Mouse (Mus musculus): Measurements from ENCODE around the gene Ank2. TPM values are rescaled to one million over a fixed set of nuclear protein-coding genes. Genes with fewer than 3 reads are reported as not detected.

The Ank2 gene
- polyA plus RNA-seq, 1 experiment: 5.7 TPM

DNA sequence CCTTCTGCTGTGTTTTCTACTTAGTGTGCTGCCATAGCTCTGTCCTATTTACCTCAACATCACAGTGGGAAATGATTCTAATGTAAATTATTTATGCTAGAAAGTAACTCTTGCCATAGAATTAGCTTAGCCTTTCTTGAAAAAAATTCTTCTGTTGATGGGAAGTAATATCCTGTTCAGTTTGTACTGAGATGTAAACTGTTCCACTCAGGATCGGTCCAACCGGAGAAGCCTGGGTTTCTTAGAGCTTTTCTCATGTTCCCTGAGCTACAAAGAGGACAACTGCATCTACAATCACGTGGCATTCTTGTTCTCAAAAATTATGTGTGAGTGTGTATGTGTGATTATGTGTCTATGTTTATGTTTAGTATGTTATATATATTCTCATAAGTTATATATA lies 30.1 kb upstream of the Ank2 start:
- Histone ChIP-seq H3K36me3 (ENCODE audit: control insufficient read depth, insufficient read depth, low read length) (no peaks in the 10 kb centered on the region), H3K4me3 (ENCODE audit: insufficient read depth, low read depth, low read length) (no peak overlapping the region), H3K4me1 (ENCODE audit: control insufficient read depth, insufficient read depth, low read length) (no peaks in the 10 kb centered on the region), H3K27ac (ENCODE audit: insufficient read depth, low read depth, low read length) (no peak overlapping the region), H3K27me3 (replicated peaks; ENCODE audit: control insufficient read depth, insufficient read depth, low read length) (no peaks in the 10 kb centered on the region)
- TF ChIP-seq POLR2A (IDR thresholded peaks at IDR 0.05; ENCODE audit: low read depth, low read length) (no peak), CTCF (conservative IDR thresholded peaks at IDR 0.05; ENCODE audit: insufficient read depth, insufficient read length, low read depth, low read length) (no peak)
- WGBS: 90% methylated on average over 3 of the region's 3 CpGs
- no peak for DNase-seq

DNA sequence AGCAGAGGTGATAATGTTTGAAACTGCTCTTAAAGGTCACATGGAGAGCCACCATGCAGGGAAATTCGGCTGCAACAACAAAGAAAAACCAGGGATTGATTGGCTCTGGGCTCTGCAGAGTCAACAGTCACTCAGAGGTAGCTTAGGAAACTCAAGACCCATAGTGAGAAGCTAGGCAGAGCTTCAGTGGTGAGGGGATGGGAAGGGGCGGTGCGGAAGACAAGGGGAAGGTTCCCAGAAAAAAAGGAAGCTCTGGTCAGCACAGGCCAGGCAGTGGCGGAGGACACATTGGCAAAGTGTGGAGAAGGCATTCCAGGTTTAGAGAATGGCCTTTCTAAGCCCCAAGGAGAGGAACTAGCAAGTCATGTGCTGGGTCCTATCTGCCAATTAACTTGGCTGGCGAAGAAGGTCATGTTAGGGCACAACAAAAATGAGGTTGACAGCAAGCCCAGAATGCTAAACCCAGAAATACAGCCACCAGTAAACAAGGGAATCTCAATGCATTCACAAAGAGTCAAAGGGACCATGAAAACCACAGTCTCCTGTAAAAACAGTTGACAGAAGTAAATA lies 28.4 kb upstream of the Ank2 start:
- peak; percentile 11 for DNase-seq
- H3K27ac ChIP-seq (ENCODE audit: insufficient read depth, low read depth, low read length): no peak overlapping the region
- WGBS: 73% methylated on average over 5 of the region's 5 CpGs
- no peaks in the 10 kb centered on the region for H3K36me3 ChIP-seq (ENCODE audit: control insufficient read depth, insufficient read depth, low read length)
- TF ChIP-seq CTCF (conservative IDR thresholded peaks at IDR 0.05; ENCODE audit: insufficient read depth, insufficient read length, low read depth, low read length) (no peak), POLR2A (IDR thresholded peaks at IDR 0.05; ENCODE audit: low read depth, low read length) (no peak)
- no peaks in the 10 kb centered on the region for H3K27me3 ChIP-seq (replicated peaks; ENCODE audit: control insufficient read depth, insufficient read depth, low read length)
- H3K4me1 ChIP-seq (ENCODE audit: control insufficient read depth, insufficient read depth, low read length): no peaks in the 10 kb centered on the region
- H3K4me3 ChIP-seq (ENCODE audit: insufficient read depth, low read depth, low read length): no peak overlapping the region

DNA sequence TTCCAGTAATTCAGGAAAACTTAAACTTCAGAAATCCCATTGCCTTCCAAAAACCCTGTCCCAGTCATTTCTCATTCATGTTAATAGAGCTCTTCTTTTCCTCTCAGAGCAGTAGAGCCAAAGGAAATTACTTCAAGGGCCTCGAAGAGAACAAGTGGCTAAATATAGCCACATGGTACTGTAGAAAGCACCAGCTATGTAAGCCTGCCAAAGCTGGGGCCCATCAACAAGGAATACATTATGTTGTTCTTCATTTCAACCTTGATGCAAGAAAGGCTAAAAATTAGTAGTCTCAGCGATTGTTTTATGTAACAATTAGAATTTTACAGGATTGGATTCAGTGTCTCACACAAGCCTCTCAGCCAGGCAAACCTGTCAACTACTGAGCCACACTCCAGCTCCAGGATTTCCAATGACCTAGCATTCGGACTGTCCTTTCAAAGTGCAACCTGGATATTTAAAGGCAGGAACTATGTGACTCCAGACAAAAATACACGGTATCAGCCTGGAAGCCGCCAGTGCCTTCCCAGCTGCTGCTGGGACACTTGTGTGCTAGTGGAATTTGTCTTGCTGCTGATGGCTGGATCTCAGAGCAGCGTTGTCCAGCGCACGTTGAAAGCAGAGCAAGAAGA lies 26.2 kb upstream of the Ank2 start:
- Histone ChIP-seq H3K27me3 (replicated peaks; ENCODE audit: control insufficient read depth, insufficient read depth, low read length) (no peaks in the 10 kb centered on the region), H3K36me3 (ENCODE audit: control insufficient read depth, insufficient read depth, low read length) (no peaks in the 10 kb centered on the region), H3K27ac (ENCODE audit: insufficient read depth, low read depth, low read length) (no peak overlapping the region), H3K4me3 (ENCODE audit: insufficient read depth, low read depth, low read length) (no peak overlapping the region), H3K4me1 (ENCODE audit: control insufficient read depth, insufficient read depth, low read length) (no peaks in the 10 kb centered on the region)
- no peak for DNase-seq
- 71% methylated on average over 8 of the region's 8 CpGs for WGBS
- no peak for TF ChIP-seq CTCF (conservative IDR thresholded peaks at IDR 0.05; ENCODE audit: insufficient read depth, insufficient read length, low read depth, low read length)
- no peak for TF ChIP-seq POLR2A (IDR thresholded peaks at IDR 0.05; ENCODE audit: low read depth, low read length)

DNA sequence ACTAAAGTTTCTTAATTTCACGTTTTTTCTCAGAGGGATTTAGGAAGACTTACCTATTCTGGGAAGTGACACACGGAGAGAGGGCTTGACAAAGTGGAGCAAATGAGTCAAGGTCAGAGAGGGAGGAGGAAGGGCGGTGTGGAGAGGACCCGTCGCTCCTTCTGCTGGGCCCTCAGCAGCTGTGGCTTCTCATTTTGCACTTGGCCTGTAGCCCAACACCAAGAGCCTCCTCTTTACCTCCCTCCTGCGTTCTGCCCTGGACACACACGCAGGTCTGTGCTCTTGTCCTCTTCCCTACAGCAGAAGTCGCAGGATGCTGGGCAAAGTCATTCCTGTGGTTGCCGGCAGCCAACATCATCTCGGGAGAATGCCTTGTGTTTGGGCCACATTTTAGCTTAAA lies 22.0 kb upstream of the Ank2 start:
- Histone ChIP-seq H3K27me3 (replicated peaks; ENCODE audit: control insufficient read depth, insufficient read depth, low read length) (no peaks in the 10 kb centered on the region; the same call in 1 of the 2 replicates), H3K4me3 (ENCODE audit: insufficient read depth, low read depth, low read length) (no peak overlapping the region), H3K27ac (ENCODE audit: insufficient read depth, low read depth, low read length) (no peak overlapping the region), H3K4me1 (ENCODE audit: control insufficient read depth, insufficient read depth, low read length) (no peaks in the 10 kb centered on the region), H3K36me3 (ENCODE audit: control insufficient read depth, insufficient read depth, low read length) (no peaks in the 10 kb centered on the region)
- DNase-seq: no peak
- no peak for TF ChIP-seq POLR2A (IDR thresholded peaks at IDR 0.05; ENCODE audit: low read depth, low read length)
- 53% methylated on average over 10 of the region's 10 CpGs for WGBS

DNA sequence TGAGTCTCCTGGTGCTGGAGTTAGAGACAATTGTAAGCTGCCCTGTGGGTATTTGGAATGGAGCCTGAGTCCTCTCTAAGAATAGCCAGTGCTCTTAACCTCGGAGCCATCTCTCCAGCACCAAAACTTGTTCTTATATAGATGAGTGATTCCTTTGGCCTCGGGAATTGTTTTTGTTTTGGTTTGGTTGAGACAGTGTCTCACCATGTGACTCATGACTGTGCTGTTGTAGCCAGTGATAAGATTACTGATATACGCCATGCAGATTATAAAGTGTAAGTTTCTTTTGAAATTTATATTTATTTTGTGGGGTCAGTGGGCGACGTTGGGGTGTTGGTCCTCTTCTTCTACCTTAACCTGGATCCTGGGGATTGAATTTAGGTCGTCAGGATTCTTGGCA lies 21.1 kb upstream of the Ank2 start:
- DNase-seq: no peak
- TF ChIP-seq POLR2A (IDR thresholded peaks at IDR 0.05; ENCODE audit: low read depth, low read length): no peak
- no peak for TF ChIP-seq CTCF (conservative IDR thresholded peaks at IDR 0.05; ENCODE audit: insufficient read depth, insufficient read length, low read depth, low read length)

DNA sequence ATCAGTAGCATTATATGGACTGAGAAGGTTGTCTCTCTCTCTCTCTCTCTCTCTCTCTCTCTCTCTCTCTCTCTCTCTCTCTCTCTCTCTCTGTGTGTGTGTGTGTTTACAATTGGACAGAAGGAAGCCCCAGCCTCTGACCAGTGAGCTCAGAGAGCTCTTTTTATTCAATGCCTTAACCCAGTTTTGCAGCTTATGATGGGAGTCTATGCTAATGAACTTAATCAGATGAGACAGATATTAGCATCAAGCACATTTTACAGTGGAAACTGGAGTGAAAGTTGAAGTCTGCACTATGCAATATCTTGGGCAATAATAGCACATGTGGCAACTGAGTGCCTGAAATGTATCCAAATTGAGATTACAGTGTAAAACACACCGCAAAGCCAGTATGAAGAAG lies 16.1 kb upstream of the Ank2 start:
- TF ChIP-seq CTCF (conservative IDR thresholded peaks at IDR 0.05; ENCODE audit: insufficient read depth, insufficient read length, low read depth, low read length) (no peak), POLR2A (IDR thresholded peaks at IDR 0.05; ENCODE audit: low read depth, low read length) (no peak)
- no peak overlapping the region for H3K27ac ChIP-seq (ENCODE audit: insufficient read depth, low read depth, low read length)
- H3K27me3 ChIP-seq (replicated peaks; ENCODE audit: control insufficient read depth, insufficient read depth, low read length): no peaks in the 10 kb centered on the region; the same call in 1 of the 2 replicates
- 95% methylated on average over 1 of the region's 1 CpGs for WGBS
- no peaks in the 10 kb centered on the region for H3K4me1 ChIP-seq (ENCODE audit: control insufficient read depth, insufficient read depth, low read length)
- no peak for DNase-seq
- no peaks in the 10 kb centered on the region for H3K36me3 ChIP-seq (ENCODE audit: control insufficient read depth, insufficient read depth, low read length)
- no peak overlapping the region for H3K4me3 ChIP-seq (ENCODE audit: insufficient read depth, low read depth, low read length)

More for the DNA sequence above, 21.1 kb upstream of the Ank2 start:
- 68% methylated on average over 6 of the region's 6 CpGs for WGBS
- H3K27ac ChIP-seq (ENCODE audit: insufficient read depth, low read depth, low read length): no peak overlapping the region
- no peaks in the 10 kb centered on the region for H3K36me3 ChIP-seq (ENCODE audit: control insufficient read depth, insufficient read depth, low read length)
- H3K4me3 ChIP-seq (ENCODE audit: insufficient read depth, low read depth, low read length): no peak overlapping the region
- H3K4me1 ChIP-seq (ENCODE audit: control insufficient read depth, insufficient read depth, low read length): no peaks in the 10 kb centered on the region
- H3K27me3 ChIP-seq (replicated peaks; ENCODE audit: control insufficient read depth, insufficient read depth, low read length): no peaks in the 10 kb centered on the region; the same call in 1 of the 2 replicates

DNA sequence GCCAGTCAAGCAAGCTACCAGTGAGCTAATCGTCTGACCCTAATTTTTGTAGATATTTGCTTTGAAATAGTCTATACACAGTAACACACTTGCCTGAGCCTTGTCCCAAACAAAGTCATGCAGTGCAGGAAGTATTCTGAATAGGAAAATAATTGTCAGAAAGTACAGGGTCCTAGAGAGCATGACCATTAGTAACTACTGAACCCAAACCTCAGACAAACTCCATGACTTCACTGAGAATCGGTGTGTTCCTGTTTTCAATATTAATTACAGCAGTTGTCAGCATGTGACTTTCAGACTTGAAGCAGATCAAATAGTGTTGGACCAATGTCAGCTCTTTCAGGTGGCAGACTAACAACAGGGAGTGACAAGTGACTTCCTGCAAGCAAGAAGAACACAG lies 14.5 kb upstream of the Ank2 start:
- H3K27ac ChIP-seq (ENCODE audit: insufficient read depth, low read depth, low read length): no peak overlapping the region
- no peaks in the 10 kb centered on the region; the same call in 1 of the 2 replicates for H3K27me3 ChIP-seq (replicated peaks; ENCODE audit: control insufficient read depth, insufficient read depth, low read length)
- no peak for TF ChIP-seq POLR2A (IDR thresholded peaks at IDR 0.05; ENCODE audit: low read depth, low read length)
- TF ChIP-seq CTCF (conservative IDR thresholded peaks at IDR 0.05; ENCODE audit: insufficient read depth, insufficient read length, low read depth, low read length): no peak
- 65% methylated on average over 2 of the region's 2 CpGs for WGBS
- no peak overlapping the region for H3K4me3 ChIP-seq (ENCODE audit: insufficient read depth, low read depth, low read length)
- no peaks in the 10 kb centered on the region for H3K36me3 ChIP-seq (ENCODE audit: control insufficient read depth, insufficient read depth, low read length)
- no peak for DNase-seq
- H3K4me1 ChIP-seq (ENCODE audit: control insufficient read depth, insufficient read depth, low read length): no peaks in the 10 kb centered on the region

Data from kidney, adult 2 months (tissue).